Mouse (Mus musculus) midbrain, embryonic 10.5 days (tissue): Measurements from ENCODE around the gene Sirt6. TPM values are rescaled to one million over a fixed set of nuclear protein-coding genes. Genes with fewer than 3 reads are reported as not detected.
A peak's percentile ranks its signal among the peaks of the same experiment; 100 is the strongest.

Experiments
- DNase-seq: peaks from one replicate; pipeline ENCODE4 v3.0.0-alpha.2; 2017; ENCODE audit warnings: low spot score
- H3K27ac ChIP-seq: fragments of 300-500 bp; sonication (generic); replicated peaks from 2 replicates; pipeline ENCODE4 v1.5.1; 2016; ENCODE audit warnings: mild to moderate bottlenecking
- H3K27me3 ChIP-seq: fragments of 300-500 bp; sonication (generic); 2 replicates; pipeline ENCODE4 v1.6.1; 2016; ENCODE audit warnings: low read depth, mild to moderate bottlenecking; ENCODE audit not compliant: poor library complexity, severe bottlenecking
- H3K36me3 ChIP-seq: fragments of 300-500 bp; sonication (generic); 2 replicates; pipeline ENCODE4 v1.6.1; 2016; ENCODE audit warnings: mild to moderate bottlenecking, moderate library complexity
- H3K4me1 ChIP-seq: fragments of 300-500 bp; sonication (generic); 2 replicates; pipeline ENCODE4 v1.6.1; 2016
- H3K4me3 ChIP-seq: fragments of 300-500 bp; sonication (generic); 2 replicates; pipeline ENCODE4 v1.5.1; 2016; ENCODE audit warnings: mild to moderate bottlenecking, moderate library complexity
- H3K9me3 ChIP-seq: fragments of 300-500 bp; sonication (generic); replicated peaks from 2 replicates; pipeline ENCODE4 v1.6.1; 2016; ENCODE audit warnings: mild to moderate bottlenecking
- WGBS: fragments of 180-500 bp; shearing (Covaris S2); methylation state at CpG from one replicate; pipeline ENCODE4 v1.1.7; 2016; 5-methylcytosine and 5-hydroxymethylcytosine counted together
- polyA plus RNA-seq: library from polyadenylated mRNA; unstranded; fragments of >200 nt; fragmentation: Nextera tagmentation; extraction: Ambion mirVana; gene quantifications from 2 replicates; pipeline ENCODE4 v1.2.1, GENCODE M21; 2016

The Sirt6 gene
- polyA plus RNA-seq, 1 experiment from 2014 or later, result 49.3 TPM

DNA sequence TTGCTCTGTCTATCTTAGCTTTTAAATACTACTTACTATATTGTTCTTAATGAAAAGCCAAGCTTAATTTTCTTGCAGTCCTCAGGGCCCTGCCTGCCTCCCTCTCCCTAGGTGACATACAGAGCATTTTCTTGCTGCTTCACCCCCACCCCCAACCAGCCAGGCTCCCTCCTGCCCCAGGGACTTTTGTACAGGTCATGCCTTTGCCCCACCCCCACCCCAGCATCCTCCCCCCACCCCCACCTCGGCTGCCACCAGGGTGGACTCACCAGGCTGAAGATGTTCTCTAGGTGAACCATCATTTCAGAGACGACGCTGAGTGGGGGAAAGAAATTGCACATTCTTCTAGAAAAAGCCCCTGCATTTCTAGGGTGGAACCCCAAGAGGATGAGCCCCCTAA lies 29.3 kb downstream of the Sirt6 start:
- Histone ChIP-seq H3K4me1 (peaks cover 72% of the 10 kb centered on the region), H3K9me3 (no peaks in the 10 kb centered on the region), H3K27me3 (peaks cover 84% of the 10 kb centered on the region), H3K27ac (no peak overlapping the region), H3K4me3 (no peak overlapping the region), H3K36me3 (no peaks in the 10 kb centered on the region)
- no peak for DNase-seq
- 58% methylated on average over 3 of the region's 3 CpGs for WGBS

- 7% methylated on average over 12 of the region's 12 CpGs for WGBS
- Histone ChIP-seq H3K4me3 (peak overlapping the region; percentile 40), H3K4me1 (peaks cover 65% of the 10 kb centered on the region), H3K27ac (peak overlapping the region; percentile 18), H3K27me3 (peaks cover 92% of the 10 kb centered on the region), H3K36me3 (no peaks in the 10 kb centered on the region), H3K9me3 (no peaks in the 10 kb centered on the region)
- DNase-seq, result peak; percentile 50
Observed at GRCm38 (mm10) chr10:81597137-81597950, 30.3 kb downstream of the Sirt6 start.

- Histone ChIP-seq H3K4me1 (peaks cover 60% of the 10 kb centered on the region), H3K27me3 (peaks cover 92% of the 10 kb centered on the region), H3K9me3 (no peaks in the 10 kb centered on the region), H3K4me3 (peak overlapping the region; percentile 40), H3K36me3 (no peaks in the 10 kb centered on the region), H3K27ac (peak overlapping the region; percentile 18; the same call in 1 of the 2 replicates)
- no peak for DNase-seq
- 2% methylated on average over 10 of the region's 10 CpGs for WGBS
Observed at GRCm38 (mm10) chr10:81596611-81597010, 31.0 kb downstream of the Sirt6 start.

DNA sequence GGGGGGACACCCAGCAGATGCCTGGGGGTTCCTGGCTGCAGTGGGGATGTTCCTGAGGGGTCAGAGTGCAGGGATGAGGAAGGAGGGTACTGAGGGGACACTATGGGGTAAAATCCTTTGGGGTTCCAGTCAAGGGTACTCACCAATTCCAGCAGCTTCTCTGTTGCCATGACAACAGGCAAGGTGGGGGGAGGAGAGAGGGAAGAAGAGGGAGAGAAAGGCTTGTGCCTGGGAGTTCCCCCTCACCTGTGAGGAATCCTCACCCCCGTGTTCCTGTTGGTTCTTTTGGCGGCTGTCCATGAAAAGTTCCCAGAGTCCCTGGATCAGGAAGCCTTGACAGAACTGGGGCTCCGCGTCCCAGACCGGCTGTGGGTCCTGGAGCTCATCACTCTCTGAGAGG lies 32.0 kb downstream of the Sirt6 start:
- Histone ChIP-seq H3K36me3 (no peaks in the 10 kb centered on the region), H3K4me1 (peaks cover 49% of the 10 kb centered on the region), H3K9me3 (no peaks in the 10 kb centered on the region), H3K27me3 (peaks cover 97% of the 10 kb centered on the region), H3K4me3 (0 out of 2 replicates have a peak overlapping the region, but pooled peaks have one; percentile 2), H3K27ac (no peak overlapping the region)
- 47% methylated on average over 5 of the region's 5 CpGs for WGBS
- DNase-seq, result no peak

DNA sequence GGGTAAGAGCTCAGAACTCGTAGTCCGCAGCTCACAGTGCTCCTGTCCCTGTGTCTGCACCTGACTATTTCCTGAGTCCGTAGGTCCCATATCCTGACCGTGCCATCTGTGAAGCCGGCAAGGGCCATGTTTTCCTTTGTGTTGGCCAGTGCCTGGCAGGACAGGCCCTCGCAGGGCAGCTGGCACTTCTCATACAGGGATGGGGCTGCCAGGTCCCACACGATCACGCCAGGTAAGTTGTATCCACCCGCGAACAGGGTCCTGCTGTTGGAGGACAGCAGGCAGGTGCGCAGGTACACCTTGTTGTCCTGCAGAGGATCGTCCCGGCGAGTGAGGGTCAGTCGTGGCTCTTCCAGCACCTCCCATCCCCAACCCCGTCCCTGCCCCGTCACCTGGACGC lies 33.7 kb downstream of the Sirt6 start:
- DNase-seq, result no peak
- no peak overlapping the region for H3K4me3 ChIP-seq
- no peaks in the 10 kb centered on the region for H3K9me3 ChIP-seq
- H3K27me3 ChIP-seq, result peaks cover 100% of the 10 kb centered on the region
- no peaks in the 10 kb centered on the region for H3K36me3 ChIP-seq
- 77% methylated on average over 18 of the region's 18 CpGs for WGBS
- no peak overlapping the region for H3K27ac ChIP-seq
- H3K4me1 ChIP-seq, result peaks cover 41% of the 10 kb centered on the region

GRCm38 (mm10) chr10:81593223-81593622 lies 34.4 kb downstream of the Sirt6 start:
- H3K27ac ChIP-seq, result no peak overlapping the region
- DNase-seq, result no peak
- H3K27me3 ChIP-seq, result peaks cover 100% of the 10 kb centered on the region
- no peaks in the 10 kb centered on the region for H3K9me3 ChIP-seq
- H3K36me3 ChIP-seq, result no peaks in the 10 kb centered on the region
- WGBS, result 74% methylated on average over 4 of the region's 4 CpGs
- no peak overlapping the region for H3K4me3 ChIP-seq
- peaks cover 33% of the 10 kb centered on the region for H3K4me1 ChIP-seq

DNA sequence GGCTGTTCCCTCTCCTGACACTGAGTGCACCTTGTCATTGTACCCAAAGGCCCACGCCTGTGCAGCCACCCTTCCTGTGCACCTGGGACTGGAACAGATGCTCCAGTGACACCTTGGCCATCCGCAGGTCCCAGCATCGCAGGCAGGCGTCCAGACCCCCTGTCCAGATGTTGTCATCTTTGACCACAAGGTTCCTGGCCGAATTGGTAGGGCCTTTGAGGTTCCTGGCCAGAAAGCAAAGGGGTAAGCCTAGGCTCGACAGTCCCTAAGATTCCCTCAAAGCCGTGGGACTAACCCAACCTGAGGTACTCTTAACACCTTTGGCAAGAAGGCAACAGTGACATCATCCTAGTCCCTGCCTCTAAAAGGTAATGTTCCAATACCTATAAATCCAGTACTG lies 35.0 kb downstream of the Sirt6 start:
- 88% methylated on average over 7 of the region's 7 CpGs for WGBS
- no peaks in the 10 kb centered on the region for H3K9me3 ChIP-seq

GRCm38 (mm10) chr10:81591846-81592245 lies 35.8 kb downstream of the Sirt6 start:
- H3K4me1 ChIP-seq, result peaks cover 24% of the 10 kb centered on the region
- peaks cover 6% of the 10 kb centered on the region; the same call in 1 of the 2 replicates for H3K36me3 ChIP-seq
- peaks cover 100% of the 10 kb centered on the region for H3K27me3 ChIP-seq

More for the DNA sequence above, 35.0 kb downstream of the Sirt6 start:
- Histone ChIP-seq H3K4me1 (peaks cover 28% of the 10 kb centered on the region), H3K27ac (no peak overlapping the region), H3K4me3 (no peak overlapping the region), H3K27me3 (peaks cover 100% of the 10 kb centered on the region), H3K36me3 (0 out of 2 replicates have a peak, but pooled peaks cover 3% of the 10 kb centered on the region)
- no peak for DNase-seq

DNA sequence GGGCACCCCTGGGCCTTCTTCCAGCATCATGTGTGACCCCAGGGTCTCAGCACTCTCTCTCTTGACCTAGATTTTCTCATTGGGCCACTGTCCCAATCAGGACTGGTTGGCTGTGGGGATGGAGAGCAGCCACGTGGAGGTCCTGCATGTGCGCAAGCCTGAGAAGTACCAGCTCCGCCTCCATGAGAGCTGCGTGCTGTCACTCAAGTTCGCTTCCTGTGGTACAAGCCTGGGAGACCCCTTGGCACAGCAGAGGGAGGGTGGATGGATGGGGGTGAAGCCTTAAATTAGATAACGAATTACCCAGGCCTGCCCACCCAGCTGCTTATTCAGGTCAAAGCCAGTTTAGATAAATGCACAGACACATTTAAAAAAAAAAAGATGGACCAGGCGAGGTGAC lies 38.9 kb downstream of the Sirt6 start:
- Histone ChIP-seq H3K36me3 (peaks cover 7% of the 10 kb centered on the region; the same call in 1 of the 2 replicates), H3K9me3 (no peaks in the 10 kb centered on the region), H3K4me1 (peaks cover 17% of the 10 kb centered on the region), H3K27me3 (peaks cover 99% of the 10 kb centered on the region), H3K27ac (no peak overlapping the region), H3K4me3 (no peak overlapping the region)
- no peak for DNase-seq
- 81% methylated on average over 7 of the region's 7 CpGs for WGBS

More at GRCm38 (mm10) chr10:81591846-81592245, 35.8 kb downstream of the Sirt6 start:
- Histone ChIP-seq H3K27ac (no peak overlapping the region), H3K9me3 (no peaks in the 10 kb centered on the region), H3K4me3 (no peak overlapping the region)
- no peak for DNase-seq
- WGBS, result 72% methylated on average over 9 of the region's 9 CpGs

- no peak for DNase-seq
- peaks cover 7% of the 10 kb centered on the region; the same call in 1 of the 2 replicates for H3K36me3 ChIP-seq
- H3K27me3 ChIP-seq, result peaks cover 99% of the 10 kb centered on the region
- H3K4me3 ChIP-seq, result no peak overlapping the region
- H3K9me3 ChIP-seq, result no peaks in the 10 kb centered on the region
- 43% methylated on average over 6 of the region's 6 CpGs for WGBS
- H3K27ac ChIP-seq, result no peak overlapping the region
- H3K4me1 ChIP-seq, result peaks cover 49% of the 10 kb centered on the region
Observed at GRCm38 (mm10) chr10:81583347-81583746, 44.2 kb downstream of the Sirt6 start.

- peaks cover 54% of the 10 kb centered on the region for H3K4me1 ChIP-seq
- WGBS, result 68% methylated on average over 25 of the region's 25 CpGs
- no peak overlapping the region for H3K4me3 ChIP-seq
- no peaks in the 10 kb centered on the region for H3K9me3 ChIP-seq
- peaks cover 99% of the 10 kb centered on the region for H3K27me3 ChIP-seq
- H3K27ac ChIP-seq, result no peak overlapping the region; the same call in 1 of the 2 replicates
- H3K36me3 ChIP-seq, result no peaks in the 10 kb centered on the region
- DNase-seq, result no peak
Observed at GRCm38 (mm10) chr10:81580441-81581070, 47.0 kb downstream of the Sirt6 start.

- Histone ChIP-seq H3K4me3 (no peak overlapping the region), H3K36me3 (no peaks in the 10 kb centered on the region), H3K27ac (no peak overlapping the region; the same call in 1 of the 2 replicates), H3K4me1 (peaks cover 56% of the 10 kb centered on the region), H3K27me3 (peaks cover 100% of the 10 kb centered on the region), H3K9me3 (no peaks in the 10 kb centered on the region)
- DNase-seq, result no peak
- WGBS, result 83% methylated on average over 4 of the region's 4 CpGs
Observed at GRCm38 (mm10) chr10:81579967-81580366, 47.6 kb downstream of the Sirt6 start.

DNA sequence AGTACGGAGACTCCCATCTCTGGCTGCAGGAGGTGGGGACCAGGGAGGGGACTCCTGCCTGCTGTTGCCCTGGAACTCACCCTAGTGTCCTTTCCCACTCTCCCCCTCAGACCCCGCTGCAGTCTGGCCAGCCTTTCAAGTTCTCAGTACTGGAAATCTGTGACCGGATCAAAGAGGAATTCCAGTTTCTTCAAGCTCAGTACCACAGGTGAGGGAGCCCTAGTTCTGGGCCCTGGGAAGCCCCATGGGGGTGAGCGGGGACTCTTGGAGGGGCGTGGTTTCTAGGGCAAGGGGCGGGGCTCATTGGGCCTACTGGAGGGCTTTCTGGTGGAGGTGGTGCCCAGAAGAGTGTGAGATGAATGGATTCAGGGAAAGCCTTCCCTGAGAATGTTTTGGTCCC lies 51.9 kb downstream of the Sirt6 start:
- WGBS, result 1% methylated on average over 6 of the region's 6 CpGs
- peaks cover 90% of the 10 kb centered on the region for H3K27me3 ChIP-seq
- DNase-seq, result no peak
- H3K9me3 ChIP-seq, result no peaks in the 10 kb centered on the region
- H3K27ac ChIP-seq, result peak overlapping the region; percentile 81
- H3K4me3 ChIP-seq, result peak overlapping the region; percentile 58
- H3K4me1 ChIP-seq, result peaks cover 64% of the 10 kb centered on the region
- no peaks in the 10 kb centered on the region for H3K36me3 ChIP-seq
